Mouse (Mus musculus) stomach, embryonic 16.5 days (tissue): ENCODE data around the gene Chchd4. TPM values are rescaled to one million over a fixed set of nuclear protein-coding genes. Genes with fewer than 3 reads are reported as not detected.

Experiments
- ATAC-seq: fragments of 200-750 bp; cut with Nextera tagmentation; 2 replicates; pipeline ENCODE4 v1.8.0; 2017; ENCODE audit warnings: moderate number of reproducible peaks, moderate TSS enrichment; ENCODE audit not compliant: insufficient read depth, low FRiP score
- H3K27ac ChIP-seq: fragments of 300-500 bp; sonication (generic); 2 replicates; pipeline ENCODE4 v1.5.1; 2014; ENCODE audit warnings: low read length
- H3K27me3 ChIP-seq: fragments of 300-500 bp; sonication (generic); 2 replicates; pipeline ENCODE4 v1.6.1; 2014; ENCODE audit warnings: low read length, control low read depth, mixed read lengths; ENCODE audit not compliant: control insufficient read depth, insufficient read depth
- H3K36me3 ChIP-seq: fragments of 300-500 bp; sonication (generic); 2 replicates; pipeline ENCODE4 v1.6.1; 2014; ENCODE audit warnings: low read length; ENCODE audit not compliant: control insufficient read depth, insufficient read depth
- H3K4me1 ChIP-seq: fragments of 300-500 bp; sonication (generic); 2 replicates; pipeline ENCODE4 v1.6.1; 2014; ENCODE audit warnings: low read length, control low read depth, mixed read lengths; ENCODE audit not compliant: control insufficient read depth, insufficient read depth
- H3K4me2 ChIP-seq: fragments of 300-500 bp; sonication (generic); 2 replicates; pipeline ENCODE4 v1.6.1; 2014; ENCODE audit warnings: low read depth, low read length, mixed read lengths
- H3K4me3 ChIP-seq: fragments of 300-500 bp; sonication (generic); replicated peaks from 2 replicates; pipeline ENCODE4 v1.5.1; 2014; ENCODE audit warnings: mild to moderate bottlenecking, low read length
- H3K9ac ChIP-seq: fragments of 300-500 bp; sonication (generic); 2 replicates; pipeline ENCODE4 v1.6.1; 2014; ENCODE audit warnings: low read length
- H3K9me3 ChIP-seq: fragments of 300-500 bp; sonication (generic); replicated peaks from 2 replicates; pipeline ENCODE4 v1.6.1; 2016; ENCODE audit warnings: low read length, control low read depth; ENCODE audit not compliant: control insufficient read depth
- WGBS: fragments of 180-500 bp; shearing (Covaris S2); extraction: QIAGEN DNeasy Blood & Tissue Kit; methylation state at CpG from one replicate; pipeline ENCODE4 v1.1.7; 2014; 5-methylcytosine and 5-hydroxymethylcytosine counted together
- polyA plus RNA-seq: library from polyadenylated mRNA; unstranded; fragments of >200 nt; fragmentation: Nextera tagmentation; extraction: Ambion mirVana; gene quantifications from 2 replicates; pipeline ENCODE4 v1.2.1, GENCODE M21; 2015

Chchd4 gene
- polyA plus RNA-seq, 1 experiment from 2014 or later, result 25.3 TPM

DNA sequence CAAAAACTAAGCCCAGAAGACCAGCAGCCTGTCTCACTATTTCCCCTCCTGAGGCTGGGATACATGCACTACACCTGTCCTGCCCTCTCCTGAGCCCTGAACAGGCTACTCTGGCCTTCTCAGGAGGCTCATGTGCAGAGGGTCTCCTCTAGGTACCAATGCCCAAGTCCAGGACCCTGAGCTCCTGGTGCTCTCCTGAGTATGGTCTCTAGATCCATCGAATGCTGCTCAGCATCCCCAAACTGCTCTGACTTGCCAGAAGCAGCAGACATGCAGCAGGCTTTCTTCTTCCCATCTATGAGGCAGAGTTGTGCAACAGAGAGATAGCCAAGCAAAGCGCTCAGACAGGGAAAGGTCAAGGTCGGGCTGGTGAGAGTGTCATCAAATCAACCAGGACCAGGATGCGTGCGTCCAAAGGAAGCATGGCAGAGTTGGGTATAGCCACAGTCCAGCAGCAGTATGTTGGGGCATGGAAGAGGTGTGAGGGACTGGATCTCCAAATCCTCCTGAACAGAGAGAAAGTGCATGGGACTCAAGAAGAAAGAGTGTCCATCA lies 56.0 kb downstream of the Chchd4 start:
- WGBS, result 75% methylated on average over 5 of the region's 5 CpGs
- no peak for ATAC-seq
- peaks cover 23% of the 10 kb centered on the region for H3K27me3 ChIP-seq
- no peak overlapping the region for H3K9ac ChIP-seq
- H3K4me1 ChIP-seq, result no peaks in the 10 kb centered on the region
- no peaks in the 10 kb centered on the region for H3K9me3 ChIP-seq
- H3K4me2 ChIP-seq, result no peak overlapping the region
- H3K27ac ChIP-seq, result no peak overlapping the region
- H3K4me3 ChIP-seq, result no peak overlapping the region
- H3K36me3 ChIP-seq, result no peaks in the 10 kb centered on the region

DNA sequence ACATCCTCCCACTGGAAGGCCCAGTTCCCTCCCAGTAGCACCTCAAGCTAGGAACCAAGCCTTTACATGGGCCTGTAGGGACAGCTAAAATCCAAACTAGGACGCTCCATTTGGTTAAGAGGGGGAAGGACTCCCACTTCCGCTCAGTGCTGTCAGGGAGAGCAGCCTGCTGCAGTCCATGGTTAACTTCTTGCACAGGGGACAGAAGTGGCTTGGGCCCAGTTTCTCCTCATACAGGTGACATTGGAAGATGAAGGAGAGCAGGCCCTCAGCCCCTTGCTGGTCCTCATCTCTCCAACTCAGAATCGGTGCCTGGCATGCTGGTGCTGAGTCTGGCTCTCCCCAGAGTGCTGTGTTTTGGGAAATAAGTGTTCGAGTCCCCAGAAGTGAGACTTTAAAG lies 57.2 kb downstream of the Chchd4 start:
- Histone ChIP-seq H3K36me3 (no peaks in the 10 kb centered on the region), H3K27me3 (peaks cover 35% of the 10 kb centered on the region), H3K9me3 (no peaks in the 10 kb centered on the region), H3K4me3 (no peak overlapping the region), H3K9ac (no peak overlapping the region), H3K4me1 (peaks cover 3% of the 10 kb centered on the region; the same call in 1 of the 2 replicates), H3K27ac (no peak overlapping the region), H3K4me2 (no peak overlapping the region)
- WGBS, result 72% methylated on average over 4 of the region's 4 CpGs
- no peak for ATAC-seq

DNA sequence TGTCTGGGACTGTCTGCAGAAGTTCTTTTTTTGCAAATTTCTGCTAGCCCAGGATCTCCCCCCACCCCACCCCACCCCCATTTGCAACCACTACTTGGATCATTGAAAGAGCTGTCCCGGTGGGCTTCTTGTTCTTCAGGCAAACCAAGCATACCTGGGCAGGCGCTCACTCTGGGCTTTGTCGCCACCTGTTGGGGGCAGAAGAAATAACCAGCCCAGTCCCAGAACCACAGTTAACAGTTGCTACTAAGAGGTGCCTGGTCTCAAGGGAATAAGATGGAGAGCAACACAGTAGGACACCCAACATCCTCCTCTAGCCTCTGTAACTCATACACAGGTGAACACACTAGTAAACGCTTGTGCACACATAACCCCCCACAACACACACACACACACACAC lies 58.5 kb downstream of the Chchd4 start:
- Histone ChIP-seq H3K9ac (no peak overlapping the region), H3K4me2 (no peak overlapping the region), H3K4me3 (no peak overlapping the region), H3K36me3 (no peaks in the 10 kb centered on the region), H3K9me3 (no peaks in the 10 kb centered on the region), H3K27me3 (peaks cover 47% of the 10 kb centered on the region), H3K27ac (no peak overlapping the region), H3K4me1 (peaks cover 7% of the 10 kb centered on the region)
- 1% methylated on average over 4 of the region's 4 CpGs for WGBS
- ATAC-seq, result no peak

Other genes with a start within 250 kb of the Chchd4 start
- gene Wnt7a, start 62.2 kb downstream of the Chchd4 start, polyA plus RNA-seq, result 0.04 and 0.36 TPM in 2 replicates
- gene Tmem43, start 157 bp upstream of the Chchd4 start, polyA plus RNA-seq, result 56.8 and 64.3 TPM in 2 replicates
- gene Xpc, start 42.3 kb upstream of the Chchd4 start, polyA plus RNA-seq, result 12.7 and 14.9 TPM in 2 replicates
- gene Lsm3, start 42.4 kb upstream of the Chchd4 start, polyA plus RNA-seq, result 175 and 191 TPM in 2 replicates
- gene Slc6a6, start 210.5 kb upstream of the Chchd4 start, polyA plus RNA-seq, result 54.4 and 59.5 TPM in 2 replicates